Mouse (Mus musculus): Measurements from ENCODE around the gene Cops8. TPM values are rescaled to one million over a fixed set of nuclear protein-coding genes. Genes with fewer than 3 reads are reported as not detected.

Cops8 gene
- polyA plus RNA-seq, 1 experiment: 104 TPM

GRCm38 (mm10) chr1:90656492-90657245 is 53.9 kb downstream of the Cops8 start:
- H3K9me3 ChIP-seq (replicated peaks; ENCODE audit: control insufficient read depth, insufficient read depth, low read length, poor library complexity, severe bottlenecking): no peaks in the 10 kb centered on the region
- H3K4me1 ChIP-seq (ENCODE audit: control insufficient read depth, insufficient read depth, low read length): no peaks in the 10 kb centered on the region
- H3K36me3 ChIP-seq (ENCODE audit: control insufficient read depth, insufficient read depth, low read length, poor library complexity, severe bottlenecking): no peaks in the 10 kb centered on the region
- TF ChIP-seq POLR2A (IDR thresholded peaks at IDR 0.05; ENCODE audit: insufficient read depth, low read length) (no peak), EP300 (IDR thresholded peaks at IDR 0.05; ENCODE audit: insufficient read depth, low read depth, low read length) (no peak), CTCF (IDR thresholded peaks at IDR 0.05; ENCODE audit: low read depth, low read length) (no peak)
- no peak overlapping the region for H3K9ac ChIP-seq (ENCODE audit: low read depth, poor library complexity, severe bottlenecking)
- no peak overlapping the region for H3K27ac ChIP-seq (ENCODE audit: insufficient read depth, low read length)
- H3K27me3 ChIP-seq (ENCODE audit: control insufficient read depth, insufficient read depth, low read length, poor library complexity, severe bottlenecking): no peaks in the 10 kb centered on the region
- H3K4me3 ChIP-seq (ENCODE audit: low read depth, low read length): no peak overlapping the region

- H3K36me3 ChIP-seq (ENCODE audit: control insufficient read depth, insufficient read depth, low read length, poor library complexity, severe bottlenecking): no peaks in the 10 kb centered on the region
- no peaks in the 10 kb centered on the region for H3K27me3 ChIP-seq (ENCODE audit: control insufficient read depth, insufficient read depth, low read length, poor library complexity, severe bottlenecking)
- H3K9ac ChIP-seq (ENCODE audit: low read depth, poor library complexity, severe bottlenecking): no peak overlapping the region
- no peaks in the 10 kb centered on the region for H3K9me3 ChIP-seq (replicated peaks; ENCODE audit: control insufficient read depth, insufficient read depth, low read length, poor library complexity, severe bottlenecking)
- no peak for TF ChIP-seq EP300 (IDR thresholded peaks at IDR 0.05; ENCODE audit: insufficient read depth, low read depth, low read length)
- TF ChIP-seq POLR2A (IDR thresholded peaks at IDR 0.05; ENCODE audit: insufficient read depth, low read length): no peak
- TF ChIP-seq CTCF (IDR thresholded peaks at IDR 0.05; ENCODE audit: low read depth, low read length): no peak
- no peaks in the 10 kb centered on the region for H3K4me1 ChIP-seq (ENCODE audit: control insufficient read depth, insufficient read depth, low read length)
- H3K4me3 ChIP-seq (ENCODE audit: low read depth, low read length): no peak overlapping the region
- H3K27ac ChIP-seq (ENCODE audit: insufficient read depth, low read length): no peak overlapping the region
Observed at GRCm38 (mm10) chr1:90657292-90658050, 54.7 kb downstream of the Cops8 start.

- H3K27me3 ChIP-seq (ENCODE audit: control insufficient read depth, insufficient read depth, low read length, poor library complexity, severe bottlenecking): no peaks in the 10 kb centered on the region
- H3K9me3 ChIP-seq (replicated peaks; ENCODE audit: control insufficient read depth, insufficient read depth, low read length, poor library complexity, severe bottlenecking): no peaks in the 10 kb centered on the region
- H3K27ac ChIP-seq (ENCODE audit: insufficient read depth, low read length): no peak overlapping the region
- no peak for TF ChIP-seq CTCF (IDR thresholded peaks at IDR 0.05; ENCODE audit: low read depth, low read length)
- TF ChIP-seq POLR2A (IDR thresholded peaks at IDR 0.05; ENCODE audit: insufficient read depth, low read length): no peak
- TF ChIP-seq EP300 (IDR thresholded peaks at IDR 0.05; ENCODE audit: insufficient read depth, low read depth, low read length): no peak
- no peak overlapping the region for H3K9ac ChIP-seq (ENCODE audit: low read depth, poor library complexity, severe bottlenecking)
- H3K36me3 ChIP-seq (ENCODE audit: control insufficient read depth, insufficient read depth, low read length, poor library complexity, severe bottlenecking): no peaks in the 10 kb centered on the region
- H3K4me3 ChIP-seq (ENCODE audit: low read depth, low read length): no peak overlapping the region
- no peaks in the 10 kb centered on the region for H3K4me1 ChIP-seq (ENCODE audit: control insufficient read depth, insufficient read depth, low read length)
Observed at GRCm38 (mm10) chr1:90658581-90658980, 55.8 kb downstream of the Cops8 start.

GRCm38 (mm10) chr1:90660150-90660549 is 57.4 kb downstream of the Cops8 start:
- no peak for TF ChIP-seq POLR2A (IDR thresholded peaks at IDR 0.05; ENCODE audit: insufficient read depth, low read length)
- no peak for TF ChIP-seq CTCF (IDR thresholded peaks at IDR 0.05; ENCODE audit: low read depth, low read length)
- no peak for TF ChIP-seq EP300 (IDR thresholded peaks at IDR 0.05; ENCODE audit: insufficient read depth, low read depth, low read length)
- no peak overlapping the region for H3K9ac ChIP-seq (ENCODE audit: low read depth, poor library complexity, severe bottlenecking)
- no peak overlapping the region for H3K4me3 ChIP-seq (ENCODE audit: low read depth, low read length)
- H3K36me3 ChIP-seq (ENCODE audit: control insufficient read depth, insufficient read depth, low read length, poor library complexity, severe bottlenecking): no peaks in the 10 kb centered on the region
- no peaks in the 10 kb centered on the region for H3K9me3 ChIP-seq (replicated peaks; ENCODE audit: control insufficient read depth, insufficient read depth, low read length, poor library complexity, severe bottlenecking)
- H3K27ac ChIP-seq (ENCODE audit: insufficient read depth, low read length): no peak overlapping the region
- H3K27me3 ChIP-seq (ENCODE audit: control insufficient read depth, insufficient read depth, low read length, poor library complexity, severe bottlenecking): no peaks in the 10 kb centered on the region
- H3K4me1 ChIP-seq (ENCODE audit: control insufficient read depth, insufficient read depth, low read length): no peaks in the 10 kb centered on the region

GRCm38 (mm10) chr1:90662491-90662890 is 59.7 kb downstream of the Cops8 start:
- Histone ChIP-seq H3K9ac (ENCODE audit: low read depth, poor library complexity, severe bottlenecking) (no peak overlapping the region), H3K9me3 (replicated peaks; ENCODE audit: control insufficient read depth, insufficient read depth, low read length, poor library complexity, severe bottlenecking) (no peaks in the 10 kb centered on the region), H3K4me1 (ENCODE audit: control insufficient read depth, insufficient read depth, low read length) (no peaks in the 10 kb centered on the region), H3K27ac (ENCODE audit: insufficient read depth, low read length) (no peak overlapping the region), H3K36me3 (ENCODE audit: control insufficient read depth, insufficient read depth, low read length, poor library complexity, severe bottlenecking) (no peaks in the 10 kb centered on the region), H3K4me3 (ENCODE audit: low read depth, low read length) (no peak overlapping the region), H3K27me3 (ENCODE audit: control insufficient read depth, insufficient read depth, low read length, poor library complexity, severe bottlenecking) (0 out of 2 replicates have a peak, but pooled peaks cover 2% of the 10 kb centered on the region)
- TF ChIP-seq CTCF (IDR thresholded peaks at IDR 0.05; ENCODE audit: low read depth, low read length) (no peak), EP300 (IDR thresholded peaks at IDR 0.05; ENCODE audit: insufficient read depth, low read depth, low read length) (no peak), POLR2A (IDR thresholded peaks at IDR 0.05; ENCODE audit: insufficient read depth, low read length) (no peak)

Other genes with a start within 250 kb of the Cops8 start
- gene Col6a3, start 241.0 kb downstream of the Cops8 start, polyA plus RNA-seq (2011; ENCODE audit: insufficient read depth, insufficient read length, low read depth, missing spikeins): 2.7 and 3.6 TPM in 2 replicates